17 mouse cellular contexts compared by ENCODE assay signal in genomic region chr7:51627666-51628065, GRCm38 (mm10). TPM values are rescaled to one million over a fixed set of nuclear protein-coding genes. Genes with fewer than 3 reads are reported as not detected.
DNase-seq lines count a peak whose midpoint lies in the region; ATAC-seq lines count a peak whose summit lies in the region.
"Had no signal": no experiment of that assay in that cellular context is flagged by ENCODE, and none has a peak within 500 bp of the region (broad histone marks: within the 10 kb centered on the region; RNA-seq: fewer than 3 reads in every experiment).

No protein-coding gene starts in this region.

- ATAC-seq in midbrain, embryonic 11.5 days (ENCODE audit: low FRiP score), result no peak
- no peak for ATAC-seq in neural tube, embryonic 13.5 days (ENCODE audit: low read depth)
- ATAC-seq in erythroblast, adult 5-6 weeks (replicated peaks; ENCODE audit: low FRiP score, poor library complexity, severe bottlenecking), result no peak
- ATAC-seq: liver, postnatal 0 days had no signal

- under 1% methylated on average over 9 of the region's 9 CpGs for WGBS in hindbrain, embryonic 10.5 days
- under 1% methylated on average over 9 of the region's 9 CpGs for WGBS in midbrain, embryonic 11.5 days
- under 1% methylated on average over 9 of the region's 9 CpGs for whole genome bisulfite sequencing in neural tube, embryonic 13.5 days

- peaks cover 93% of the 10 kb centered on the region for H3K27me3 ChIP-seq in hindbrain, embryonic 10.5 days (ENCODE audit: insufficient read depth, poor library complexity, severe bottlenecking)
- peaks cover 62% of the 10 kb centered on the region for H3K27me3 ChIP-seq in midbrain, embryonic 11.5 days (ENCODE audit: control insufficient read depth, insufficient read depth, low read length)
- H3K27me3 ChIP-seq in neural tube, embryonic 13.5 days, result peaks cover 75% of the 10 kb centered on the region

- DNase-seq in embryo, embryonic 11 days, result peak; percentile 10
- DNase-seq in embryo, embryonic 9.5 days (ENCODE audit: extremely low spot score), result no peak
- no peak for DNase-seq in hindbrain, embryonic 10.5 days (ENCODE audit: low spot score)
- DNase-seq in midbrain, embryonic 11.5 days (ENCODE audit: low spot score, missing footprints), result no peak
- no peak for DNase-seq in spleen, postnatal 10 days (ENCODE audit: low spot score in 2 of 2)
- no peak for DNase-seq in ovary, postnatal 14 days (ENCODE audit: low spot score)
- DNase-seq: adrenal gland, adult 2 months; cerebellum, adult 9-11 months; heart, postnatal 4 days; kidney, adult 9 months; liver, postnatal 0 days; thymus, adult 18-20 months had no signal

- no peaks in the 10 kb centered on the region for H3K36me3 ChIP-seq in hindbrain, embryonic 10.5 days
- no peaks in the 10 kb centered on the region for H3K36me3 ChIP-seq in midbrain, embryonic 11.5 days (ENCODE audit: control insufficient read depth, insufficient read depth, low read length)
- H3K36me3 ChIP-seq in neural tube, embryonic 13.5 days, result no peaks in the 10 kb centered on the region
- H3K36me3 ChIP-seq: embryonic facial prominence, embryonic 15.5 days had no signal

- H3K4me1 ChIP-seq in hindbrain, embryonic 10.5 days (replicated peaks), result peaks cover 19% of the 10 kb centered on the region
- H3K4me1 ChIP-seq in midbrain, embryonic 11.5 days (ENCODE audit: control insufficient read depth, insufficient read depth, low read length), result peaks cover 11% of the 10 kb centered on the region; the same call in 1 of the 2 replicates
- H3K4me1 ChIP-seq in neural tube, embryonic 13.5 days (replicated peaks), result no peaks in the 10 kb centered on the region; the same call in 1 of the 2 replicates

- peak overlapping the region; percentile 38 for H3K4me3 ChIP-seq in hindbrain, embryonic 10.5 days
- H3K4me3 ChIP-seq in midbrain, embryonic 11.5 days (ENCODE audit: low read depth, low read length), result peak overlapping the region; percentile 20
- peak overlapping the region; percentile 51 for H3K4me3 ChIP-seq in neural tube, embryonic 13.5 days
- H3K4me3 ChIP-seq: embryonic facial prominence, embryonic 15.5 days had no signal

- H3K27ac ChIP-seq in hindbrain, embryonic 10.5 days, result 0 out of 2 replicates have a peak overlapping the region, but pooled peaks have one; percentile 14
- peak overlapping the region; percentile 72 for H3K27ac ChIP-seq in midbrain, embryonic 11.5 days (ENCODE audit: low read depth, low read length)
- H3K27ac ChIP-seq in neural tube, embryonic 13.5 days (replicated peaks), result peak overlapping the region; percentile 97
- H3K27ac ChIP-seq: embryonic facial prominence, embryonic 15.5 days had no signal

- peak overlapping the region; percentile 52; the same call in 1 of the 2 replicates for H3K9ac ChIP-seq in midbrain, embryonic 11.5 days (ENCODE audit: low read length)
- peak overlapping the region; percentile 87 for H3K9ac ChIP-seq in neural tube, embryonic 13.5 days
- H3K9ac ChIP-seq: embryonic facial prominence, embryonic 15.5 days; liver, postnatal 0 days had no signal

- H3K9me3 ChIP-seq in hindbrain, embryonic 10.5 days, result no peaks in the 10 kb centered on the region
- no peaks in the 10 kb centered on the region for H3K9me3 ChIP-seq in midbrain, embryonic 11.5 days (ENCODE audit: control insufficient read depth, low read length)
- H3K9me3 ChIP-seq in neural tube, embryonic 13.5 days, result no peaks in the 10 kb centered on the region
- H3K9me3 ChIP-seq: embryonic facial prominence, embryonic 15.5 days had no signal

- peak overlapping the region; percentile 28 for H3K4me2 ChIP-seq in midbrain, embryonic 11.5 days
- H3K4me2 ChIP-seq in neural tube, embryonic 13.5 days, result peak overlapping the region; percentile 66
- H3K4me2 ChIP-seq: embryonic facial prominence, embryonic 15.5 days had no signal

RNA-seq across cellular contexts. Expression of gene Slc17a6, which starts 5.9 kb away (rescaled TPM):
- polyA plus RNA-seq in hindbrain, embryonic 10.5 days (2016; fragmentation: Nextera tagmentation; extraction: Ambion mirVana), result 6.4 and 16.1 TPM in 2 replicates
- polyA plus RNA-seq in midbrain, embryonic 11.5 days (2014; fragmentation: Nextera tagmentation; extraction: Ambion mirVana), result 35.5 and 39.0 TPM in 2 replicates
- polyA plus RNA-seq in neural tube, embryonic 13.5 days (2015; fragmentation: Nextera tagmentation; extraction: Ambion mirVana), result 78.3 and 85.1 TPM in 2 replicates
- total RNA-seq in erythroblast, adult 5-6 weeks (2015; ENCODE audit: low replicate concordance), result not detected in 2 replicates
- not detected in 2 replicates for total RNA-seq in erythroblast, adult 5-6 weeks (2017; ENCODE audit: low replicate concordance)
- total RNA-seq: heart, adult 8-10 months; heart, postnatal 4 days; megakaryocyte progenitor cell, adult 5-6 weeks had no signal
- polyA plus RNA-seq: adrenal gland, adult 2 months; liver, postnatal 0 days had no signal

Comparison
In these comparisons a context has a peak if more than half of its experiments do, and no peak if none do; other contexts are left out.
1. H3K27ac ChIP-seq: peak in every context shown above with its lines; median percentile 97 in neural tube, embryonic 13.5 days; 72 in midbrain, embryonic 11.5 days; 14 in hindbrain, embryonic 10.5 days.